8 mouse cellular contexts compared by ENCODE assay signal in genomic region chr6:35288114-35288761, GRCm38 (mm10). TPM values are rescaled to one million over a fixed set of nuclear protein-coding genes. Genes with fewer than 3 reads are reported as not detected.
DNase-seq lines count a peak whose midpoint lies in the region; ATAC-seq lines count a peak whose summit lies in the region.

No protein-coding gene starts in this region.

- no peaks in the 10 kb centered on the region for H3K36me3 ChIP-seq in lung, embryonic 15.5 days
- H3K36me3 ChIP-seq in embryonic facial prominence, embryonic 12.5 days: no peaks in the 10 kb centered on the region
- no peaks in the 10 kb centered on the region for H3K36me3 ChIP-seq in heart, embryonic 15.5 days
- no peaks in the 10 kb centered on the region for H3K36me3 ChIP-seq in lung, embryonic 16.5 days (ENCODE audit: control insufficient read depth, insufficient read depth, low read length)
- no peaks in the 10 kb centered on the region for H3K36me3 ChIP-seq in stomach, embryonic 14.5 days (ENCODE audit: control insufficient read depth, insufficient read depth, low read length)

- H3K4me2 ChIP-seq in lung, embryonic 15.5 days: no peak overlapping the region
- H3K4me2 ChIP-seq in embryonic facial prominence, embryonic 12.5 days (replicated peaks): no peak overlapping the region
- peak overlapping the region; percentile 41; the same call in 1 of the 2 replicates for H3K4me2 ChIP-seq in heart, embryonic 15.5 days
- H3K4me2 ChIP-seq in lung, embryonic 16.5 days (ENCODE audit: low read depth, low read length): no peak overlapping the region
- no peak overlapping the region for H3K4me2 ChIP-seq in stomach, embryonic 14.5 days (replicated peaks; ENCODE audit: low read depth, low read length)

- no peak overlapping the region for H3K4me3 ChIP-seq in lung, embryonic 15.5 days
- H3K4me3 ChIP-seq in embryonic facial prominence, embryonic 12.5 days: no peak overlapping the region
- H3K4me3 ChIP-seq in heart, embryonic 15.5 days: no peak overlapping the region
- no peak overlapping the region for H3K4me3 ChIP-seq in lung, embryonic 16.5 days (ENCODE audit: low read length)
- no peak overlapping the region for H3K4me3 ChIP-seq in stomach, embryonic 14.5 days (ENCODE audit: low read depth, low read length)

- H3K9me3 ChIP-seq in lung, embryonic 15.5 days: no peaks in the 10 kb centered on the region
- no peaks in the 10 kb centered on the region for H3K9me3 ChIP-seq in embryonic facial prominence, embryonic 12.5 days
- H3K9me3 ChIP-seq in heart, embryonic 15.5 days (replicated peaks): no peaks in the 10 kb centered on the region
- H3K9me3 ChIP-seq in lung, embryonic 16.5 days (ENCODE audit: control insufficient read depth, low read length): no peaks in the 10 kb centered on the region
- H3K9me3 ChIP-seq in stomach, embryonic 14.5 days (ENCODE audit: control insufficient read depth, low read depth, low read length): no peaks in the 10 kb centered on the region

- no peaks in the 10 kb centered on the region for H3K27me3 ChIP-seq in lung, embryonic 15.5 days
- H3K27me3 ChIP-seq in embryonic facial prominence, embryonic 12.5 days: no peaks in the 10 kb centered on the region
- no peaks in the 10 kb centered on the region for H3K27me3 ChIP-seq in heart, embryonic 15.5 days
- H3K27me3 ChIP-seq in lung, embryonic 16.5 days (ENCODE audit: control insufficient read depth, insufficient read depth, low read depth, low read length): no peaks in the 10 kb centered on the region
- no peaks in the 10 kb centered on the region for H3K27me3 ChIP-seq in stomach, embryonic 14.5 days (ENCODE audit: control insufficient read depth, insufficient read depth, low read length)

- peak; percentile 49; the same call in 1 of the 2 replicates for ATAC-seq in lung, embryonic 15.5 days (ENCODE audit: borderline replicate concordance, extremely low read depth, low FRiP score, low TSS enrichment)
- 0 out of 2 replicates have a peak, but pooled peaks have one; percentile 25 for ATAC-seq in embryonic facial prominence, embryonic 12.5 days (ENCODE audit: insufficient number of reproducible peaks, insufficient read depth, low FRiP score, low TSS enrichment)
- ATAC-seq in heart, embryonic 15.5 days (replicated peaks; ENCODE audit: insufficient number of reproducible peaks, insufficient read depth, low FRiP score, low read depth): peak; percentile 60; the same call in 1 of the 2 replicates
- ATAC-seq in lung, embryonic 16.5 days (ENCODE audit: low read depth): peak; percentile 38; the same call in 1 of the 2 replicates
- ATAC-seq in stomach, embryonic 14.5 days (ENCODE audit: insufficient number of reproducible peaks, insufficient read depth, low FRiP score, low read depth): peak; percentile 71; the same call in 1 of the 2 replicates

- H3K27ac ChIP-seq in lung, embryonic 15.5 days: no peak overlapping the region
- no peak overlapping the region for H3K27ac ChIP-seq in embryonic facial prominence, embryonic 12.5 days
- H3K27ac ChIP-seq in heart, embryonic 15.5 days: peak overlapping the region; percentile 69
- H3K27ac ChIP-seq in lung, embryonic 16.5 days (ENCODE audit: low read length): no peak overlapping the region
- H3K27ac ChIP-seq in stomach, embryonic 14.5 days (ENCODE audit: low read length): 0 out of 2 replicates have a peak overlapping the region, but pooled peaks have one; percentile 6

- H3K9ac ChIP-seq in lung, embryonic 15.5 days: no peak overlapping the region
- H3K9ac ChIP-seq in embryonic facial prominence, embryonic 12.5 days: no peak overlapping the region
- no peak overlapping the region for H3K9ac ChIP-seq in heart, embryonic 15.5 days
- peak overlapping the region; percentile 28; the same call in 1 of the 2 replicates for H3K9ac ChIP-seq in lung, embryonic 16.5 days (ENCODE audit: low read length)
- H3K9ac ChIP-seq in stomach, embryonic 14.5 days (replicated peaks; ENCODE audit: low read depth, low read length): no peak overlapping the region

- WGBS in lung, embryonic 15.5 days: 60% methylated on average over 11 of the region's 11 CpGs
- WGBS in embryonic facial prominence, embryonic 12.5 days: 68% methylated on average over 11 of the region's 11 CpGs
- WGBS in heart, embryonic 15.5 days: 28% methylated on average over 11 of the region's 11 CpGs
- 48% methylated on average over 11 of the region's 11 CpGs for WGBS in lung, embryonic 16.5 days
- 58% methylated on average over 11 of the region's 11 CpGs for WGBS in stomach, embryonic 14.5 days

- DNase-seq in lung, postnatal 25 days (ENCODE audit: low spot score): no peak
- DNase-seq in kidney, postnatal 10 days: peak; percentile 72
- DNase-seq in thymus, postnatal 0 days (ENCODE audit: low spot score): no peak

- H3K4me1 ChIP-seq in lung, embryonic 15.5 days: peaks cover 13% of the 10 kb centered on the region
- 0 out of 2 replicates have a peak, but pooled peaks cover 11% of the 10 kb centered on the region for H3K4me1 ChIP-seq in embryonic facial prominence, embryonic 12.5 days
- H3K4me1 ChIP-seq in heart, embryonic 15.5 days (replicated peaks): peaks cover 18% of the 10 kb centered on the region
- H3K4me1 ChIP-seq in lung, embryonic 16.5 days (replicated peaks; ENCODE audit: control insufficient read depth, insufficient read depth, low read length): peaks cover 10% of the 10 kb centered on the region
- 0 out of 2 replicates have a peak, but pooled peaks cover 8% of the 10 kb centered on the region for H3K4me1 ChIP-seq in stomach, embryonic 14.5 days (ENCODE audit: control insufficient read depth, insufficient read depth, low read length)

RNA-seq across cellular contexts. Expression of gene Slc13a4, which starts 19.7 kb away (rescaled TPM):
- 0.14 and 0.29 TPM in 2 replicates for polyA plus RNA-seq in lung, embryonic 15.5 days (2015; fragmentation: Nextera tagmentation; extraction: Ambion mirVana)
- polyA plus RNA-seq in embryonic facial prominence, embryonic 12.5 days (2016; fragmentation: Nextera tagmentation; extraction: Ambion mirVana): 0.57 and 0.59 TPM in 2 replicates
- polyA plus RNA-seq in heart, embryonic 15.5 days (2015; fragmentation: Nextera tagmentation; extraction: Ambion mirVana): 0.67 and 0.72 TPM in 2 replicates
- 0.11 and 0.35 TPM in 2 replicates for polyA plus RNA-seq in lung, embryonic 16.5 days (2015; fragmentation: Nextera tagmentation; extraction: Ambion mirVana)
- 0.29 and 0.39 TPM in 2 replicates for polyA plus RNA-seq in stomach, embryonic 14.5 days (2014; fragmentation: Nextera tagmentation; extraction: Ambion mirVana)
- polyA plus RNA-seq in thymus, postnatal 0 days (2015; fragmentation: Nextera tagmentation; extraction: Ambion mirVana): 0.35 and 0.36 TPM in 2 replicates

RNA-seq across cellular contexts. Expression of gene Fam180a, which starts 37.7 kb away (rescaled TPM):
- 0.87 and 1.1 TPM in 2 replicates for polyA plus RNA-seq in lung, embryonic 15.5 days (2015; fragmentation: Nextera tagmentation; extraction: Ambion mirVana)
- 0.14 TPM in 1 of 2 replicates, not detected in the other for polyA plus RNA-seq in embryonic facial prominence, embryonic 12.5 days (2016; fragmentation: Nextera tagmentation; extraction: Ambion mirVana)
- polyA plus RNA-seq in heart, embryonic 15.5 days (2015; fragmentation: Nextera tagmentation; extraction: Ambion mirVana): 0.75 and 1.0 TPM in 2 replicates
- polyA plus RNA-seq in lung, embryonic 16.5 days (2015; fragmentation: Nextera tagmentation; extraction: Ambion mirVana): 1.6 and 2.3 TPM in 2 replicates
- 2.7 and 2.9 TPM in 2 replicates for polyA plus RNA-seq in stomach, embryonic 14.5 days (2014; fragmentation: Nextera tagmentation; extraction: Ambion mirVana)
- polyA plus RNA-seq in thymus, postnatal 0 days (2015; fragmentation: Nextera tagmentation; extraction: Ambion mirVana): 0.08 TPM in 1 of 2 replicates, not detected in the other

Comparison
In these comparisons a context has a peak if more than half of its experiments do, and no peak if none do; other contexts are left out.
1. H3K27ac ChIP-seq: peak in heart, embryonic 15.5 days (single experiment) and stomach, embryonic 14.5 days (single experiment); none in lung, embryonic 15.5 days (single experiment), embryonic facial prominence, embryonic 12.5 days (single experiment) and lung, embryonic 16.5 days (single experiment).
2. Peak in every context shown above with its lines, with median percentiles within 50 percentile points of each other: ATAC-seq.